In the genomic region with DNA sequence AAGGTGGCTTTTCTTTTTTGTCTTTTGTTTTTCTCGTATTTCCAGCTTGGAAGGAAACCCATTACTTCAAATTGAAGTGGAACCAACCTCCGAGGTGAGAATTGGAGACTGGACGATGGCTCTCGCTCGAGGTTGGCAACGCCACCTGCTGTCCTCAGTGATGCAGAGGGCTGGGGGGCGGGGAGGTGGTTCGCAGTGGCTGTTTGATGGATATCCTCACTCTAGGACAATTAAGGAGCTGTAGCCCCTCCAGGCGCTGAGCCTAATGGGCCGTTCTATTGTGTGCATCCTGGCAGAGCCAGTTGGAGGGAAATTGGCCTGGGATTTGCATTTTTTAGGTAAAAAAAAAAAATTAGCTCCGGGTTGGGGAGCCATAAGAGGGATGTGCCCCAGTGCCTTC, we compare ENCODE assay signal across 15 mouse cellular contexts.
DNase-seq lines count a peak whose midpoint lies in the region; ATAC-seq and TF ChIP-seq lines count a peak whose summit lies in the region.
"Had no signal": no experiment of that assay in that cellular context is flagged by ENCODE, and none has a peak within 500 bp of the region (broad histone marks: within the 10 kb centered on the region; RNA-seq: fewer than 3 reads in every experiment).

No protein-coding gene starts in this region.

- WGBS in kidney, postnatal 0 days, result 8% methylated on average over 11 of the region's 11 CpGs
- 15% methylated on average over 11 of the region's 11 CpGs for WGBS in forebrain, embryonic 12.5 days
- 16% methylated on average over 11 of the region's 11 CpGs for WGBS in hindbrain, embryonic 15.5 days
- WGBS in intestine, postnatal 0 days, result 51% methylated on average over 11 of the region's 11 CpGs

- no peak overlapping the region for H3K4me3 ChIP-seq in kidney, postnatal 0 days (replicated peaks; ENCODE audit: low read depth, low read length)
- H3K4me3 ChIP-seq in forebrain, embryonic 12.5 days (replicated peaks), result no peak overlapping the region
- H3K4me3 ChIP-seq in hindbrain, embryonic 15.5 days, result no peak overlapping the region
- H3K4me3 ChIP-seq in intestine, postnatal 0 days (ENCODE audit: low read depth, low read length), result no peak overlapping the region
- H3K4me3 ChIP-seq: liver, embryonic 15.5 days; megakaryocyte, embryonic 14.5 days; stomach, embryonic 15.5 days had no signal

- no peaks in the 10 kb centered on the region for H3K9me3 ChIP-seq in kidney, postnatal 0 days (replicated peaks; ENCODE audit: low read length)
- H3K9me3 ChIP-seq in forebrain, embryonic 12.5 days, result peaks cover 7% of the 10 kb centered on the region; the same call in 1 of the 2 replicates
- no peaks in the 10 kb centered on the region for H3K9me3 ChIP-seq in hindbrain, embryonic 15.5 days
- H3K9me3 ChIP-seq in intestine, postnatal 0 days (ENCODE audit: control insufficient read depth), result no peaks in the 10 kb centered on the region
- H3K9me3 ChIP-seq: liver, embryonic 15.5 days; stomach, embryonic 15.5 days had no signal

- H3K4me2 ChIP-seq in kidney, postnatal 0 days (ENCODE audit: low read length), result no peak overlapping the region
- H3K4me2 ChIP-seq in forebrain, embryonic 12.5 days, result no peak overlapping the region
- no peak overlapping the region for H3K4me2 ChIP-seq in hindbrain, embryonic 15.5 days
- H3K4me2 ChIP-seq in intestine, postnatal 0 days (replicated peaks; ENCODE audit: low read depth), result no peak overlapping the region
- H3K4me2 ChIP-seq: liver, embryonic 15.5 days; stomach, embryonic 15.5 days had no signal

- H3K27me3 ChIP-seq in kidney, postnatal 0 days (ENCODE audit: insufficient read depth, low read length), result no peaks in the 10 kb centered on the region
- no peaks in the 10 kb centered on the region for H3K27me3 ChIP-seq in forebrain, embryonic 12.5 days
- H3K27me3 ChIP-seq in hindbrain, embryonic 15.5 days, result no peaks in the 10 kb centered on the region
- H3K27me3 ChIP-seq in intestine, postnatal 0 days (replicated peaks; ENCODE audit: control insufficient read depth, insufficient read depth, low read length), result no peaks in the 10 kb centered on the region
- H3K27me3 ChIP-seq: liver, embryonic 15.5 days; megakaryocyte, embryonic 14.5 days; stomach, embryonic 15.5 days had no signal

- ATAC-seq in kidney, postnatal 0 days (replicated peaks; ENCODE audit: low FRiP score, low read depth), result no peak; the same call in 1 of the 2 replicates
- peak; percentile 60; the same call in 1 of the 2 replicates for ATAC-seq in forebrain, embryonic 12.5 days (ENCODE audit: low FRiP score)
- ATAC-seq in hindbrain, embryonic 15.5 days (ENCODE audit: low FRiP score, low read depth), result peak; percentile 42; the same call in 1 of the 2 replicates
- no peak for ATAC-seq in intestine, postnatal 0 days
- ATAC-seq: lung, postnatal 0 days had no signal

- no peaks in the 10 kb centered on the region for H3K4me1 ChIP-seq in kidney, postnatal 0 days (replicated peaks; ENCODE audit: insufficient read depth, low read length)
- peaks cover 8% of the 10 kb centered on the region; the same call in 1 of the 2 replicates for H3K4me1 ChIP-seq in forebrain, embryonic 12.5 days
- peaks cover 20% of the 10 kb centered on the region for H3K4me1 ChIP-seq in hindbrain, embryonic 15.5 days (replicated peaks)
- no peaks in the 10 kb centered on the region for H3K4me1 ChIP-seq in intestine, postnatal 0 days (replicated peaks; ENCODE audit: control insufficient read depth, insufficient read depth, low read length)
- H3K4me1 ChIP-seq: liver, embryonic 15.5 days; megakaryocyte, embryonic 14.5 days; stomach, embryonic 15.5 days had no signal

- H3K36me3 ChIP-seq in kidney, postnatal 0 days (ENCODE audit: insufficient read depth, low read length), result no peaks in the 10 kb centered on the region
- 0 out of 2 replicates have a peak, but pooled peaks cover 5% of the 10 kb centered on the region for H3K36me3 ChIP-seq in forebrain, embryonic 12.5 days (replicated peaks)
- peaks cover 7% of the 10 kb centered on the region for H3K36me3 ChIP-seq in hindbrain, embryonic 15.5 days
- no peaks in the 10 kb centered on the region for H3K36me3 ChIP-seq in intestine, postnatal 0 days (ENCODE audit: control insufficient read depth, insufficient read depth)
- H3K36me3 ChIP-seq: liver, embryonic 15.5 days; stomach, embryonic 15.5 days had no signal

- DNase-seq in kidney, postnatal 0 days (ENCODE audit: low spot score), result peak; percentile 57
- no peak for DNase-seq in kidney, postnatal 10 days
- peak; percentile 32 for DNase-seq in embryo, embryonic 11 days
- DNase-seq in urinary bladder, postnatal 36 days (ENCODE audit: low spot score in 2 of 2), result no peak
- DNase-seq: adrenal gland, postnatal 36 days; cerebellum, adult 8-10 months; gastrocnemius, postnatal 14 days; kidney, postnatal 25 days had no signal

- peak; percentile 58 for TF ChIP-seq CTCF in kidney, postnatal 0 days (IDR thresholded peaks at IDR 0.05; ENCODE audit: low read depth)
- no peak for TF ChIP-seq CTCF in intestine, postnatal 0 days (IDR thresholded peaks at IDR 0.05; ENCODE audit: low read depth)

- H3K9ac ChIP-seq in kidney, postnatal 0 days (ENCODE audit: low read depth, low read length), result no peak overlapping the region
- H3K9ac ChIP-seq in forebrain, embryonic 12.5 days, result no peak overlapping the region
- no peak overlapping the region for H3K9ac ChIP-seq in hindbrain, embryonic 15.5 days
- H3K9ac ChIP-seq in intestine, postnatal 0 days (ENCODE audit: low read depth, low read length), result no peak overlapping the region
- H3K9ac ChIP-seq: liver, embryonic 15.5 days; stomach, embryonic 15.5 days had no signal

- H3K27ac ChIP-seq in kidney, postnatal 0 days, result no peak overlapping the region
- H3K27ac ChIP-seq in forebrain, embryonic 12.5 days, result no peak overlapping the region
- H3K27ac ChIP-seq in hindbrain, embryonic 15.5 days (replicated peaks), result no peak overlapping the region
- H3K27ac ChIP-seq in intestine, postnatal 0 days (ENCODE audit: low read depth, low read length), result no peak overlapping the region
- H3K27ac ChIP-seq: liver, embryonic 15.5 days; stomach, embryonic 15.5 days had no signal

Comparison
In these comparisons a context has a peak if more than half of its experiments do, and no peak if none do; other contexts are left out.
1. DNase-seq: peak in kidney, postnatal 0 days (single experiment) and embryo, embryonic 11 days (single experiment); none in kidney, postnatal 10 days (single experiment) and urinary bladder, postnatal 36 days (0 of 2).
2. ATAC-seq: peak in forebrain, embryonic 12.5 days (single experiment) and hindbrain, embryonic 15.5 days (single experiment); none in kidney, postnatal 0 days (single experiment) and intestine, postnatal 0 days (single experiment).